Mouse (Mus musculus) hindbrain, embryonic 10.5 days (tissue): ENCODE data around the gene Mtfr2. TPM values are rescaled to one million over a fixed set of nuclear protein-coding genes. Genes with fewer than 3 reads are reported as not detected.
A peak's percentile ranks its signal among the peaks of the same experiment; 100 is the strongest.

ENCODE experiments used
- DNase-seq: peaks from one replicate; pipeline ENCODE4 v3.0.0-alpha.2; 2017; ENCODE audit warnings: low spot score
- H3K27ac ChIP-seq: fragments of 300-500 bp; sonication (generic); 2 replicates; pipeline ENCODE4 v1.5.1; 2016; ENCODE audit warnings: mild to moderate bottlenecking, moderate library complexity
- H3K27me3 ChIP-seq: fragments of 300-500 bp; sonication (generic); 2 replicates; pipeline ENCODE4 v1.6.1; 2016; ENCODE audit warnings: mild to moderate bottlenecking; ENCODE audit not compliant: poor library complexity, insufficient read depth, severe bottlenecking
- H3K36me3 ChIP-seq: fragments of 300-500 bp; sonication (generic); 2 replicates; pipeline ENCODE4 v1.6.1; 2016; ENCODE audit warnings: mild to moderate bottlenecking, moderate library complexity
- H3K4me1 ChIP-seq: fragments of 300-500 bp; sonication (generic); replicated peaks from 2 replicates; pipeline ENCODE4 v1.6.1; 2016; ENCODE audit warnings: mild to moderate bottlenecking
- H3K4me3 ChIP-seq: fragments of 300-500 bp; sonication (generic); 2 replicates; pipeline ENCODE4 v1.5.1; 2016; ENCODE audit warnings: mild to moderate bottlenecking, moderate library complexity
- H3K9me3 ChIP-seq: fragments of 300-500 bp; sonication (generic); 2 replicates; pipeline ENCODE4 v1.6.1; 2016; ENCODE audit warnings: mild to moderate bottlenecking, moderate library complexity
- WGBS: fragments of 180-500 bp; shearing (Covaris S2); methylation state at CpG from one replicate; pipeline ENCODE4 v1.1.7; 2016; 5-methylcytosine and 5-hydroxymethylcytosine counted together
- polyA plus RNA-seq: library from polyadenylated mRNA; unstranded; fragments of >200 nt; fragmentation: Nextera tagmentation; extraction: Ambion mirVana; gene quantifications from 2 replicates; pipeline ENCODE4 v1.2.1, GENCODE M21; 2016

The Mtfr2 gene
- polyA plus RNA-seq, 1 experiment from 2014 or later, result 2.7 TPM

DNA sequence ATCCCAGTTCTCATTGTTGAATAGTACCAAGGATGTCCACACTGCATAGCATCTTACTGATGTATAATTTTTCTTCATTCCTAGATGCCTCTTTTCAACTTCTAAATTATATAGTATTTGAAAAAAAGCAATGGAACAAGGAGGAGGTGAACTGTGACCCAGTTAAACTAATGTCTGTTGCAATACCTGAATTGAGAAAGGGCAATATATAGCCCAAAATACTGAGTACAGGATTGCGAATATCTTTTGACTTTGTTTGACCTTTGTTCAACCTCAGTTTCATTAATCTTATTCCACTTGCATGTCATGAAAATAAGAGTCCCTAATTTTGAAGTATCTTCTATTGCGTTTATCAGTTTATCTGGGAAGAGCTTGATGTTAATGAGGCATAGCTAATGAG is 16.3 kb upstream of the Mtfr2 start:
- 95% methylated on average over 2 of the region's 2 CpGs for WGBS
- Histone ChIP-seq H3K4me3 (no peak overlapping the region), H3K4me1 (no peaks in the 10 kb centered on the region), H3K27me3 (no peaks in the 10 kb centered on the region), H3K36me3 (peaks cover 100% of the 10 kb centered on the region), H3K9me3 (no peaks in the 10 kb centered on the region), H3K27ac (no peak overlapping the region)
- DNase-seq, result no peak

DNA sequence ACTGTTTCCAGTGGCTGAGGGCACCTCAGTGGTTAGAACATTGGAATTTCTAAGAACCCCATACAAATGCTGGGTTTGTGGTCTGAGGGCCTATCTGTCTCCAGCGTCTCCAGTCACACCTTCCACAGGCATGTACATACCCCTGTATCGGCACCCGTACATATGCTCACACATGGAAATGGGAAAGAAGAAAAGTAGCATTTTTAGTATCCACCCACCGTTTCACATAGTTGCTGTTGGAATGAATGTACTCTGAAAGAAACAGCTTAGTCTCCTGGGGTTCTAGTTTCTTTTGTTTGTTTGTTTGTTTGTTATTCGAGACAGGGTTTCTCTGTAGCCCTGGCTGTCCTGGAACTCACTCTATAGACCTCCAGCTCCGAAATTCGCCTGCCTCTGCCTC is 9.7 kb upstream of the Mtfr2 start:
- Histone ChIP-seq H3K27me3 (no peaks in the 10 kb centered on the region), H3K4me3 (no peak overlapping the region), H3K27ac (no peak overlapping the region), H3K36me3 (peaks cover 99% of the 10 kb centered on the region), H3K4me1 (no peaks in the 10 kb centered on the region), H3K9me3 (no peaks in the 10 kb centered on the region)
- no peak for DNase-seq
- WGBS, result 89% methylated on average over 7 of the region's 7 CpGs

DNA sequence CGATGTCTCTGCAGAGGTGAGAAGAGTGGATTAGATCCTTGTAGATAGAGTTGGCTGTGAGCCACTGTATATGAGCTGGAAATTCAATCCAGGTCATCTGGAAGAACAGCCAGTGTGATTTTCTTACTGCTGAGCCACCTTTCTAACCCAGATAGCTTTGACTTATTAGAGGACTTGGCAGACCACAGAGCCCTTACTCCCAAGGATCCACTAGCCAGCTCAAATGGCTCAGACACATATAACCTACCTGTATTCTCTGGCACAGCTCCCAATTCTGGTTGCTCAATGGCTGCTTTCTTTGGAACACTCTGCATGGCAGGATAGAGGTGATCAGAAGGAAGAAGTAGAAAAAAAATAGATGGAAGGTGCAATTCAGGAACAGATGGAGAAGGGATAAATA is 1.8 kb upstream of the Mtfr2 start:
- H3K27ac ChIP-seq, result no peak overlapping the region
- H3K27me3 ChIP-seq, result no peaks in the 10 kb centered on the region
- H3K36me3 ChIP-seq, result peaks cover 57% of the 10 kb centered on the region
- H3K9me3 ChIP-seq, result no peaks in the 10 kb centered on the region
- WGBS, result 84% methylated on average over 1 of the region's 1 CpGs
- H3K4me3 ChIP-seq, result no peak overlapping the region
- H3K4me1 ChIP-seq, result peaks cover 11% of the 10 kb centered on the region
- no peak for DNase-seq

DNA sequence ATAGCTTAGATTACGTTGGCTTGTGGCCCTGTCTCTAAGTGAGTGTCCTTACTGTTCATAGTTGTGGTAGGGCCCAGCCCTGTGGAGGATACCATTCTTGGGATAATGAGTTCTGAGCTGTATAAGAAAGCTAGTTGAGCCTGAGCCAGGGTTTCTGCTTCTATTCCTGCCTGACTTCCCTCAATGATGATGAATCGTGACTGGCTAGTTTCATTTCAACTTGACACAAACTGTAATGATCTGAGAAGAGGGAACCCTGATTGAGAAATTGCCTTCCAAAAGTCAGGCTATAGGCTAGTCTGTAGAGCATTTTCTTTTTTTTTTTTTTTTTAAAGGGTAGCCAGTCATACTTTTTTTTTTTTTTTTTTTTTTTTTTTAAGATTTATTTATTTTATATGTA is 1.3 kb downstream of the Mtfr2 start:
- Histone ChIP-seq H3K4me3 (peak overlapping the region; percentile 72; the same call in 1 of the 2 replicates), H3K27ac (no peak overlapping the region), H3K27me3 (no peaks in the 10 kb centered on the region), H3K36me3 (peaks cover 40% of the 10 kb centered on the region), H3K9me3 (no peaks in the 10 kb centered on the region), H3K4me1 (peaks cover 11% of the 10 kb centered on the region)
- DNase-seq, result no peak
- 91% methylated on average over 2 of the region's 2 CpGs for WGBS

DNA sequence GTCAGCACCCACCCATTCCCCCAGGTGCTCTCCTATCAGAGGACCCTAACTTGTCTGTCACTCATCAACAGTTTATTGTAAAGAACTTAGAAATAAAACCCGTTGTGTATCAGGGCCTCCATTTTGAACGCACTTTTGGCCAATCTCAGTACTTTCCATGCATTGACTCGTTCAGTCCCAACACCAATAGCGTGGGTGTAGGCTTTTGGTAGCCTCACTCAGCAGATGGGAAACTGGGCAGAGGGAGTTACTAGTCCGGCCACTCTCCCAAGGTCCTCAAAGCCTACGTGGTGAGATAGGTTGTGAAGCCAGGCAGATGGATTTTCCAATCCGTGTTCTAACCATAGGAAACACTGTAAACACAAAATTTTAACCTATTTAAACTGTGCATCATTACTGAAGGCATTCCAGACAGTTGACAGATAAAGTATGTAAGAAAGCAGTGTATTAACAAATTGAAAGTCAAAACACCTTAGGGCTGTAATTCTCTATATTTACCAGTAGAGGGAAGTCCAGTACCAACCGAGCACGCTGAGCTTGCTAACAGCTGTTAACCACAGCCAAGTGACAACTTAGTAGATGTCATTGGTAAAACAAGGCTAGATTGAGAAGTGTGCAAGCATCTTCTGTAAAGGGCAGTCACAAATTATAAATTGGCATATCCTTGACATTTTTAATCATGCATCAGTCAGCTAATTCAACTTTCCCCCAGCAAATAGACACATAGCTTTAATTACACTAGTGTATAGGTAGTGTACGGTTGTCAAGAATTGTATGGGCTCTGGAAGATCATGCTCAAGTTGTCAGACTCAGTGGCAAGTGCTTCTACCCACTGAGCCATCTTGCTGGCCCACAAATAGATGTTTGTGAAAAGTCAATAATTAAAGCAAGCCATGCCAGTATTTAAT is 14.2 kb downstream of the Mtfr2 start:
- H3K4me1 ChIP-seq, result no peaks in the 10 kb centered on the region
- no peaks in the 10 kb centered on the region for H3K27me3 ChIP-seq
- H3K4me3 ChIP-seq, result no peak overlapping the region
- DNase-seq, result no peak
- H3K27ac ChIP-seq, result no peak overlapping the region
- peaks cover 26% of the 10 kb centered on the region for H3K36me3 ChIP-seq
- WGBS, result 65% methylated on average over 10 of the region's 10 CpGs
- no peaks in the 10 kb centered on the region for H3K9me3 ChIP-seq

DNA sequence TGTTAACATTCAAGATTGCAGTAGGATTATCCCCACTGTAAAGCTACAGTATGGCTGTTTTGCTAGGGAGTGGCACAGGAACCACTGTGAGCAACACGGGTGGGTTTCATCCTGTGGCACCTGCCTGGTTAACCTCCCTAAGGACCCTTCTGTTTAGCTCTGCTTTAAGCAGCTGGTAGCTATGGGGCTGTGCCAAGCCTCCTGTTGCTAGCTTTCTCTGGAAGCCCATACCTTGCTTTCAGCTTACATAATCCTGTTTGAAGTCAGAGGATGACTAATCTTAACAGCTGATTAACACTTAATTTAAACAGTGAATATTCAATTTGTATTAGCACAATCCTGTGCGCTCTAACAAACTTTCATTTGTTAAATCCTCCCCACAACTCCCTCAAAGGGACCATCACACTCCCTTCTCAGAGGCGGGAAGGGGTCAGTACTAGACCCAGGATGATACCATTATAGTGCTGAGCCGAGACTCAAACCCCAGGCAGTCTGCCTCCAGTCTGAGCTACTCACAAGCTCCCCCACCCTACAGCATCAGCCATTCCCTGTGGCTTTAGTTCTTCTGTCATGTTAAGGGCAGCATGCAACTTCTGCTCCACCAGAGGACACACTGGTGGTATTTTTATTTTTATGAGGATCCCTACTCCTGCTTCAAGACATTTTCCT is 15.0 kb downstream of the Mtfr2 start:
- Histone ChIP-seq H3K4me1 (no peaks in the 10 kb centered on the region), H3K36me3 (peaks cover 19% of the 10 kb centered on the region), H3K4me3 (no peak overlapping the region), H3K9me3 (0 out of 2 replicates have a peak, but pooled peaks cover 6% of the 10 kb centered on the region), H3K27me3 (no peaks in the 10 kb centered on the region), H3K27ac (no peak overlapping the region)
- 77% methylated on average over 4 of the region's 4 CpGs for WGBS
- DNase-seq, result no peak

DNA sequence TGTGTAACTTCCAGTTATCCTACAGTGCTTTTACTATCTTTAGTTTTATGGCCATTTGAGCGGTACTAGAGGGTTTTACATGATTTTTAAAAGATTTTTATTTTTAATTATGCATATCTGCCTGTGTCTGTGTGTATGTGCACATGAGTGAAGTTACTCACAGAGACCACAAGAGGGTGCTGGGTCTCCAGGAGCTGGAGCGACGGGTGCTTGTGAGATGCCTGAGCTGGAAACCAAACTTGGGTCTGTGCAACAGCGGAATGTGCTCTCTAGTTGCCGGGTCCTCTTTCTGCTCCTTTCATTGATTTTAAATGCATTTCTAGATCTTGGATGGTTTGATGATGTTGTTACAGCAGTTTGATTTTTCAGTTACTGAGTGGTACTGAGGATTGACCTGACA is 24.5 kb downstream of the Mtfr2 start:
- DNase-seq, result no peak
- Histone ChIP-seq H3K4me3 (no peak overlapping the region), H3K4me1 (no peaks in the 10 kb centered on the region), H3K27ac (no peak overlapping the region), H3K36me3 (no peaks in the 10 kb centered on the region), H3K27me3 (no peaks in the 10 kb centered on the region), H3K9me3 (peaks cover 14% of the 10 kb centered on the region; the same call in 1 of the 2 replicates)
- WGBS, result 94% methylated on average over 5 of the region's 5 CpGs

DNA sequence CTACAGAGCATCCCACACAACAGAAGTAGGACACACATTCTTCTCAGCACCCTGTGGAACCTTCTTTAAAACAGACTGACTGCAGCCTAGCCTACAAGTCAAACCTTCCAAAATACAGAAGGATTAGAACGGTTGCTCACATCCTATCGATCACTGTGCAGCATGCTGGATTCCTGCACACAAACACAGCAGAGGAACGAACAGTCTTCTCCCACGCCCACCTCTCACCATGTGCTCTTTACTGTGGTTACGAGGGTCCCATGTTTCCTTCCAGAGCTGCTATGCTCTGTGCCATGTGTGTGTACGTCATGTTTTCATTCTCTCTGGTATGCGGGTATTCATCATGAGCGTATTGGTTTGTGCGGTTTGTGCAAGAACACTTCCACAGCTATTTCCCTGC is 30.1 kb downstream of the Mtfr2 start:
- Histone ChIP-seq H3K4me1 (peaks cover 3% of the 10 kb centered on the region; the same call in 1 of the 2 replicates), H3K36me3 (no peaks in the 10 kb centered on the region), H3K9me3 (no peaks in the 10 kb centered on the region), H3K4me3 (no peak overlapping the region), H3K27me3 (no peaks in the 10 kb centered on the region), H3K27ac (no peak overlapping the region)
- 92% methylated on average over 9 of the region's 9 CpGs for WGBS
- no peak for DNase-seq

DNA sequence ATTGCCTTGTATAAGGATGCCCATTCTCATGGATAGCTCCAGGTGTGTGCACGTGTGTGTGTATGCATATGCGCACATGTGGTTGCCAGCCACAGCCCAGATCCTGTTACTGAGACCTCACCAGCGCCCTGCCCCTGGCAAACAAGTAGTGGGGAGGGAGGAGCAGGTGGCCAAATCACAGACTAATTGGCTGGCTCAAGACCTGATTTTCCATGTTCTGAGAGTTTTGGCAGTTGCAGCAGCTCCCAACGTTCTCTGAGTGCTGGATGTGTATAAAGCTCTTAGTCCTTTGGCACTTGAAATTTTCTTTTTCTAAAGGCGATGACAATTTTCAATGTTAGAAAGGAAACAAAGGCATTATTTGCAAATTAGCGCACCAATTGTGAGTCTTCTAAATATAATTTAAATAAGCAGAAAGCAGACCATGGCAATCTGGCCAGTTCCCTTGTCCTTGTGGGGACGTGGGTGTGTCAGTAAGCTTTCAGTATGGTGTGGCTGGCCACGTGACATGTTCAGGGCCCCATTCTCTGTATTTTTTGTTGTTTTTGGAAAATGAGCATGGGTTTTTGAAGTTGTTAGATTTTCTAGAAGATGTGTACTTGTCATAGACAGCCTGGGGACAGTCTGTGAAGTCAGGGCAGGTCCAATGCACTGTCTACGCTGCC is 31.6 kb downstream of the Mtfr2 start:
- H3K4me1 ChIP-seq, result peaks cover 9% of the 10 kb centered on the region
- H3K9me3 ChIP-seq, result no peaks in the 10 kb centered on the region
- no peaks in the 10 kb centered on the region for H3K36me3 ChIP-seq
- DNase-seq, result no peak
- no peak overlapping the region for H3K27ac ChIP-seq
- no peaks in the 10 kb centered on the region for H3K27me3 ChIP-seq
- H3K4me3 ChIP-seq, result no peak overlapping the region
- WGBS, result 84% methylated on average over 9 of the region's 9 CpGs

DNA sequence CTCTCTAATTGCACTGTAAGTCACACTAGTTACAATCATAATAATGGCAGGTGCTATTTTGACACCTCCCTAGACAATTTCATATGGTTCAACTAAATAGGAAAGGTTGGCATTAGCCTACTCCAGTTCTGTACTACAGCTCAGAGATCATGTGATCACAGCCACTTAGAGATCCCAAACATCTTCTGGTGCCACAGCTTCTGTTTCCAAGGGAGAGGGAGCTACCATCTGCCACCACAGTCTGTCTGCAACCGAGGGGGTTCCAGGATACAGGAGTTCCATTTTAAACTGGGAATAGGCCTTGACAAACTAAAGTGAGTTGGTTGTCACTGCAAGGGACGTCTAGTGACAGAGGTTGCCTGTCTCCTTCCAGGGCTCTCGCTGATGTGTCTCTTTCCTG is 33.2 kb downstream of the Mtfr2 start:
- H3K36me3 ChIP-seq, result no peaks in the 10 kb centered on the region
- H3K4me1 ChIP-seq, result peaks cover 9% of the 10 kb centered on the region
- no peak overlapping the region for H3K4me3 ChIP-seq
- DNase-seq, result no peak
- WGBS, result 83% methylated on average over 3 of the region's 3 CpGs
- no peaks in the 10 kb centered on the region for H3K27me3 ChIP-seq
- no peaks in the 10 kb centered on the region for H3K9me3 ChIP-seq
- no peak overlapping the region for H3K27ac ChIP-seq

DNA sequence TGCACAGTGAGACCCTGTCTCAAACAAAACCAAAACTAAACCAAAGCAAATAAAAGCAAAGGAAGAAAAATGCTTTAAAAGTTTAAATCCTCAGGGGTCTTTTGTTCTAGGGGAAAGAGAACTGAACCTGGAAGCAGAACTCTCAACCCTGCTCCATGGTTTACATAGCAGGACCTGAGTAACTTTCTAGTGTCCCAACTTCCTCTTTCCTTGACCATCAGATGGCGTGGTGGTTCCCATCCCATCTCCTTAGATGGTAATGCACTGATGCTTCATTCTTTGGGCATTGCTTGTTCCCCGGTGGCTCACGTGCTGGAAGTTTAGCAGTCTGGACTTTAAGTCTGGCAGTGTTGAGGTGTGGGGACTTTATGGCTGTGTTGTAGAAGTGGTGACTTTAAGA is 33.8 kb downstream of the Mtfr2 start:
- Histone ChIP-seq H3K4me3 (no peak overlapping the region), H3K9me3 (no peaks in the 10 kb centered on the region), H3K27ac (no peak overlapping the region), H3K27me3 (no peaks in the 10 kb centered on the region), H3K4me1 (peaks cover 9% of the 10 kb centered on the region), H3K36me3 (no peaks in the 10 kb centered on the region)
- WGBS, result 89% methylated on average over 3 of the region's 3 CpGs
- DNase-seq, result no peak

DNA sequence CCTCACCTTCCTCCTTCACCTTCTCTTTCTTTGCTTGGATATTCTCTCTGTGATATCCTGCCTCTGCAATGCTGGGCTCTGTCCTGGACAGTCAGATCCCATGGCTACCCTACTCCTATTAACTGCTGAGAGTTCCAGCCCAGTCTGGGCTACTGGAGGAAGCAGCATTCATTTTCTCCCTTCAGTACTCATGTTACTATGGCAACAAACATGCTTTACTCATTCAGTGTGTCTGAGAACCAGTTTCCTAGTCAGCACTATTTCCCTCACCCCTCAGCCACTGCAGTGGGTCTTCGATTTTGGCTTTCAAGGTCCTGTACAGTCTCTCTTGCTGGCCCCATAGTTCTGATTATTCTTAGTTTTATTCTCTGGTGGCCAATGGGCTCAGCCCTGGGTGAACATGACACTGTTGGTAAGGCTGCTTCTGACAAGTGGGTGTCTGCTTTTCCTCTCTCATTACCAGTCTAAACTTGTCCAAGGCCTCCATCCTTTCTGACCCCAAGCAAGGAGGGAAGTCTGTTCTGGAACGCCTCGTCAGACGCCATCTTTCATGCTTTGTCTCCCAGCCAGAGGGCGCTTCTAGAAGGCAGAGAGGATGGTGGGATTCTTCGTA is 35.3 kb downstream of the Mtfr2 start:
- 74% methylated on average over 6 of the region's 6 CpGs for WGBS
- H3K36me3 ChIP-seq, result no peaks in the 10 kb centered on the region
- H3K9me3 ChIP-seq, result no peaks in the 10 kb centered on the region
- no peak overlapping the region for H3K4me3 ChIP-seq
- H3K27ac ChIP-seq, result no peak overlapping the region
- H3K4me1 ChIP-seq, result peaks cover 9% of the 10 kb centered on the region
- DNase-seq, result no peak
- no peaks in the 10 kb centered on the region for H3K27me3 ChIP-seq
